Mouse (Mus musculus) adrenal gland, adult 18-20 months (tissue): ENCODE results near the gene Galnt18. TPM values are rescaled to one million over a fixed set of nuclear protein-coding genes. Genes with fewer than 3 reads are reported as not detected.

Experiments
- DNase-seq, 2 experiments: peaks; one replicate each; pipeline ENCODE4 v3.0.0; 2021 to 2022; ENCODE audit warnings: low spot score in 2 of 2
- total RNA-seq, 2 experiments: library from RNA; stranded (reverse); gene quantifications; 1 replicate in 1 of 2; 2 replicates in 1 of 2; pipeline ENCODE4 v1.2.3; 2021

Gene Galnt18
- total RNA-seq, 2 experiments from 2014 or later, result 13.2 to 16.8 TPM

GRCm38 (mm10) chr7:111644362-111644761, 135.4 kb downstream of the Galnt18 start:
- no peak for DNase-seq

- no peak for DNase-seq
These were observed 140.9 kb downstream of the Galnt18 start for GRCm38 (mm10) chr7:111638899-111639298.

- DNase-seq, result no peak
These were observed 141.3 kb downstream of the Galnt18 start for GRCm38 (mm10) chr7:111638465-111638864.

- DNase-seq, result no peak
These were observed 141.8 kb downstream of the Galnt18 start for GRCm38 (mm10) chr7:111637866-111638448.

- DNase-seq, result no peak
These were observed 143.3 kb downstream of the Galnt18 start for GRCm38 (mm10) chr7:111636503-111636902.

- DNase-seq, result no peak
These were observed 148.5 kb downstream of the Galnt18 start for GRCm38 (mm10) chr7:111631265-111631664.

GRCm38 (mm10) chr7:111626232-111626631, 153.5 kb downstream of the Galnt18 start:
- DNase-seq, result no peak

- DNase-seq, result no peak
These were observed 154.0 kb downstream of the Galnt18 start for GRCm38 (mm10) chr7:111625736-111626135.

GRCm38 (mm10) chr7:111616231-111616937, 163.4 kb downstream of the Galnt18 start:
- DNase-seq, result peak; percentile 40 to 53

- DNase-seq, result no peak
These were observed 165.3 kb downstream of the Galnt18 start for GRCm38 (mm10) chr7:111614471-111614870.

- no peak for DNase-seq
These were observed 172.3 kb downstream of the Galnt18 start for GRCm38 (mm10) chr7:111607476-111607875.

- no peak for DNase-seq
These were observed 173.7 kb downstream of the Galnt18 start for GRCm38 (mm10) chr7:111606091-111606490.

GRCm38 (mm10) chr7:111605663-111606062, 174.1 kb downstream of the Galnt18 start:
- peak in 1 of 2 experiments; percentile 19 for DNase-seq

GRCm38 (mm10) chr7:111604578-111605208, 175.1 kb downstream of the Galnt18 start:
- DNase-seq, result no peak

- no peak for DNase-seq
These were observed 176.6 kb downstream of the Galnt18 start for GRCm38 (mm10) chr7:111603186-111603585.

GRCm38 (mm10) chr7:111601339-111602067, 178.3 kb downstream of the Galnt18 start:
- DNase-seq, result no peak

- DNase-seq, result no peak
These were observed 179.0 kb downstream of the Galnt18 start for GRCm38 (mm10) chr7:111600756-111601155.

- no peak for DNase-seq
These were observed 186.1 kb downstream of the Galnt18 start for GRCm38 (mm10) chr7:111593680-111594079.

- no peak for DNase-seq
These were observed 190.2 kb downstream of the Galnt18 start for GRCm38 (mm10) chr7:111589506-111590125.

- DNase-seq, result no peak
These were observed 191.4 kb downstream of the Galnt18 start for GRCm38 (mm10) chr7:111588291-111588781.

GRCm38 (mm10) chr7:111580547-111580946, 199.2 kb downstream of the Galnt18 start:
- DNase-seq, result no peak
